Mouse (Mus musculus): ENCODE measurements around the gene Zscan2. TPM values are rescaled to one million over a fixed set of nuclear protein-coding genes. Genes with fewer than 3 reads are reported as not detected.

Gene Zscan2
- total RNA-seq, 2 experiments from 2014 or later: 0.58 to 2.7 TPM

- no peak for ATAC-seq (replicated peaks; ENCODE audit: low FRiP score, poor library complexity, severe bottlenecking)
These were observed 12.3 kb downstream of the Zscan2 start for GRCm38 (mm10) chr7:80873038-80873437.

GRCm38 (mm10) chr7:80873631-80874030 is 12.9 kb downstream of the Zscan2 start:
- no peak for ATAC-seq (replicated peaks; ENCODE audit: low FRiP score, poor library complexity, severe bottlenecking)

GRCm38 (mm10) chr7:80875727-80876126 is 15.0 kb downstream of the Zscan2 start:
- no peak for ATAC-seq (replicated peaks; ENCODE audit: low FRiP score, poor library complexity, severe bottlenecking)

DNA sequence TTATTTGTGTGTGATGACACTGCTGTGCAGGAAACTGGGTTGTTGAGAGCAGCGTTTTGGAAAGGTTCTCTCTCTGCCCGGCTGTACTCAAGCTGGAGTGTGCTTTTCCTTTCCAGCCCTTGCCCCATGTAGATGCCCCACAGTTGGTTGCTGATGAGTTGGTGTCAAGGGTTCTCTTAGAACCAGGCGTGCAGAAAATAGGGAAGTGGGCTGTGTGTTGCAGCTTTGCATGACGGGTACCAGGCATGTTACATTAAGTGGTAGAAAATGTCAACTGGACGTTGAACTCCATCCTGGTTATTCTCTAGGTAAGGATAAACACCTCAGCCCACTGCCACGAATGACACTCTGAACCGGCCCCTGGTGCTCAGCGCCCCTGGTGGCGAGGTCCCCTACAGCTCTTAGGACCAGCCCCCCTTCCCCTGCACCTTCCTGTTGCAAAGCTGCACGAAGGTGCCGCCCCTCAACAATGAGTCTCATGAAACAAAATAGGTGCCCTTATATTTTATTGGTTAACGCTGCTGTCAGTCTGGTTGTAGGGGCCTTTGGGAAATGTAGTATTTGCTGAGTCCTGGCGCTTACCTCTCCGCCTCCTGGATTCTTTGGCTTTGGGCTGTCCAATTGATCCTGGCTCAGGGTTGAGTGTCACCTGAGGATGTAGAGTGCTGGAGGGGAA is 22.2 kb downstream of the Zscan2 start:
- ATAC-seq (replicated peaks; ENCODE audit: low FRiP score, poor library complexity, severe bottlenecking): 0 out of 2 replicates have a peak, but pooled peaks have one; percentile 25

- ATAC-seq (replicated peaks; ENCODE audit: low FRiP score, poor library complexity, severe bottlenecking): no peak
These were observed 24.9 kb downstream of the Zscan2 start for GRCm38 (mm10) chr7:80885666-80886065.

DNA sequence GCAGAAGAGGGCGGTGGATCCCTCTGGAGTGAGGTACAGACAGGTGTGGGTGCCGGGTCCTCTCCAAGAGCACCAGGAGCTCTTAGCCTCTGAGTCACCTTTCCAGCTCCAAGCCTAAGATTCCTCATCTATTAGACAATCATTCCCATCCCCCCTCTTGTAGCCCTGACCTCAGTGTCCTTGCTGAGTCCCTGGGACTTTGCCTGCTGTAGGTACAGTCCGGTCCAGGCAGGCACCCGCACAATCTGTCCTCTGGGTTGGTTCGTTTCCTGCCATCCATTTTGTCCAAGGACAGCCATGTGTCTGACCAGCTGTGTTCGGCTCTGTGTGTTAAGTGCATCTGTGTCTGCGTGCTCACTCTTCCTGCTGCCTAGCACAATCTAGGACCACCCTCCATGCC is 27.9 kb downstream of the Zscan2 start:
- ATAC-seq (replicated peaks; ENCODE audit: low FRiP score, poor library complexity, severe bottlenecking): no peak

- no peak for ATAC-seq (replicated peaks; ENCODE audit: low FRiP score, poor library complexity, severe bottlenecking)
These were observed 28.3 kb downstream of the Zscan2 start for GRCm38 (mm10) chr7:80889021-80889511.

- ATAC-seq (replicated peaks; ENCODE audit: low FRiP score, poor library complexity, severe bottlenecking): no peak
These were observed 29.1 kb downstream of the Zscan2 start for GRCm38 (mm10) chr7:80889841-80890241.

DNA sequence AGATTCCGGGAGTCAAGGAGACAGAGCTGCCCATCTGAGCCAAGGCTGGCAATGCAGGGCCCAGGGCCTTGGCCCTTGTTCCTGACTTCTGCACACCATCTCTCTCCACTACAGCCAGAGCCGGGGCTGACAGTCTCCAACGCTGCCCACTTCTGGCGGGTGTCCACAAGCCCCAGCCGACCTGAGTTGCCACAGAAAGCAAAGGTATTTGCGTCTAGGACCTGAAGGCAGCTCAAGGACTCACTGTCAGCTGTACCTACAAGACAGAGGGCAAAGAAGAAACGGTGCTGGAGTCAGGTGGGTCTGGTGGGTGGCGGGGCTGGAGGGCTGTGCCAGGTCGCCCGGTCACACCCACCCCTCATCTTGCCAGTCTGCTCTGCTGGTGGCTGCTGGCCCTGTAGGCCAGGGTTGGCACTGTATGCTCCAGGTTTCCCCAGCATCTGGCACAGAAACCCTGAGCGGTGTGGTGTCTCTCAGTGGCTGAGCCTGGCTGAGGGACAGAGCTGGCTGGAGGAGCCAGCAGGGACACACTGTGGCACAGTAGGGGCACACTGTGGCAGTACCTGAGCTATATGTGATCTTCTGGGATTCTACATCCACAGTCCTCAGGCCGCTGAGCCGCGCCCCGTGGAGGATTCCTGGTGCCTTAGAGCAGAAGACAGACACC is 32.5 kb downstream of the Zscan2 start:
- ATAC-seq (replicated peaks; ENCODE audit: low FRiP score, poor library complexity, severe bottlenecking): no peak

DNA sequence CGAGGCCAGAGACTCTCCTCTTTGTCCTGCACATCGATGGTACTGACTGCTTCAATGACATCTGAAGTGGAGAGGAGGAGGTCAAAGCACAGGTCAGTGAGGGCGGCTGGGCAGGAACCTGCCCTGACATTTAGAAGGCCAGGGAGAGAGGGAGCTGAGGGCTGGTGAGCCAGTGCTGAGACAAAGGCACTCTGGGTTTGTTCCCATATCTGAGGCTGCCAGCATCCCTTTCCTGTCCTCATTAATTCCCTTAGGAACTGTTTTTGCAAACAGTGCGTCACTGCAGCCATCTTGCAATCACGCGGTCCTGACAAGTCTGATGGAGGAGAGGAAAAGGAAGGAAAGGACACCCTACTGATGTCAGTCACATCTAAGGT is 33.0 kb downstream of the Zscan2 start:
- no peak for ATAC-seq (replicated peaks; ENCODE audit: low FRiP score, poor library complexity, severe bottlenecking)

- ATAC-seq (replicated peaks; ENCODE audit: low FRiP score, poor library complexity, severe bottlenecking): no peak
These were observed 33.5 kb downstream of the Zscan2 start for GRCm38 (mm10) chr7:80894196-80894595.

- no peak for ATAC-seq (replicated peaks; ENCODE audit: low FRiP score, poor library complexity, severe bottlenecking)
These were observed 34.2 kb downstream of the Zscan2 start for GRCm38 (mm10) chr7:80894815-80895519.

DNA sequence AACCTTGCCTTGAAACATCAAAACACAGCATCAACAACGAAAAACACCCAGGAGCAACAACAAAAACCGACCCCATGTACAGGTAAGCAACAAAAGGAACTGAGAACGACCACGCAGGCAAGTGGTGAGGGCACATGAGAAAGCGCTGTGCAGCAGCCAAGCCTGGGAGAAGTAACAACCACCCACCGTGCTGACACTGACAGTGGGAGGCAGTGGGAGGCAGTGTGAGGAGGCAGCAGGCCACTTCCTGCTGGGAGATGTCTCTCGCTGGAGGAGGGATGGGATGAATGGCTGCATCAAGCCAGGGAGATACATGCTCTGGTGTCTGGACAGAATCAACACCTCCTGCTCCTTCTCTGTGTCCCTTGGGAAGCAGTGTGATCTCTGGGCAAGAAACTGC is 36.4 kb downstream of the Zscan2 start:
- ATAC-seq (replicated peaks; ENCODE audit: low FRiP score, poor library complexity, severe bottlenecking): no peak

DNA sequence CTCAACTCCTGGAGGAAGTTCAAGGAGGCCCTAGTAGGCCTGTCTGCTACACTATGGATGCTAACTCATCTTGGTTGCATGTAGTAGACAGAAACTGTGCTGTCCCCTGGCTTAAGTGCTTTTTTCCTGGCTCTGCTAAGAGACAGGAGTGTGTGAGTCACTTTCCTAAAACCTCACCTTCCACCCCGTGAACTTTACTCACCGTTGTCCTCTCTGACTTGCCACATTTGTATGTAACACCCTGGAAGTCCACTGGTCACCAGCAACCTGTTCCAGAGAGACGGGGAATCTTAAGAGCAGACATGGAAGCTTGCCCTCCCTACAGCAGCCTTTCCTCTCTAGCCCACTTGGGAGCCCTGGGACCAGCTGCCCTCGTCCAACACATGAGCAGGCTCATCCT is 37.0 kb downstream of the Zscan2 start:
- no peak for ATAC-seq (replicated peaks; ENCODE audit: low FRiP score, poor library complexity, severe bottlenecking)

DNA sequence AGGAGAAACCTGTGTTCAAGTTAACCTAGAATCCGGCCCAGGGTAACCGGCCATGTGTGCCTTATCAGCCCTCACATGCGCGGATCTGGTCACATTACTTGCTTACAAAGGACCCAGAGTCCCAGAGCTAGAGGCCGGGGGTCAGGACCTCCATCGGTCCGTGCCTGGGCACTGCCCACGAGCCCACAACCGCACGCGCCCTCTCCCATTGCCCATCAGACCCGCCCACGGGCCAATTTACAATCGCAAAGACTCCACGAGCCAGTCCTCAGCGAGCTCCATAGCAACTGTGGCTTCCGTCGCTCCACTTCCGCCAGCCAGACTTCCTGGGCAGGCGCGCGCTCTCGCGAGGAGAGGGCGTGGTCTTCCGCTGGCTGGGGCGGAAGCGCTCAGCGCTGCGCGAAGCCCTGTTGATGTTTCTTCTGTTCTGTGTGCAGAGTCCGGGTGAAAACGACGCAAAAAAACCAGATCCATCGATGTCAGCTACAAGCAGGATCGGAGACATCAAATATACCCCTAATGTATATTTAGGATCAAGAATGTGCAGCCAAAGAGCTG is 40.3 kb downstream of the Zscan2 start, which contains the start of gene Wdr73:
Wdr73 (minus strand) TSS at position 326 of the 558 bp plus-strand sequence.
- ATAC-seq (replicated peaks; ENCODE audit: low FRiP score, poor library complexity, severe bottlenecking): peak; percentile 95

DNA sequence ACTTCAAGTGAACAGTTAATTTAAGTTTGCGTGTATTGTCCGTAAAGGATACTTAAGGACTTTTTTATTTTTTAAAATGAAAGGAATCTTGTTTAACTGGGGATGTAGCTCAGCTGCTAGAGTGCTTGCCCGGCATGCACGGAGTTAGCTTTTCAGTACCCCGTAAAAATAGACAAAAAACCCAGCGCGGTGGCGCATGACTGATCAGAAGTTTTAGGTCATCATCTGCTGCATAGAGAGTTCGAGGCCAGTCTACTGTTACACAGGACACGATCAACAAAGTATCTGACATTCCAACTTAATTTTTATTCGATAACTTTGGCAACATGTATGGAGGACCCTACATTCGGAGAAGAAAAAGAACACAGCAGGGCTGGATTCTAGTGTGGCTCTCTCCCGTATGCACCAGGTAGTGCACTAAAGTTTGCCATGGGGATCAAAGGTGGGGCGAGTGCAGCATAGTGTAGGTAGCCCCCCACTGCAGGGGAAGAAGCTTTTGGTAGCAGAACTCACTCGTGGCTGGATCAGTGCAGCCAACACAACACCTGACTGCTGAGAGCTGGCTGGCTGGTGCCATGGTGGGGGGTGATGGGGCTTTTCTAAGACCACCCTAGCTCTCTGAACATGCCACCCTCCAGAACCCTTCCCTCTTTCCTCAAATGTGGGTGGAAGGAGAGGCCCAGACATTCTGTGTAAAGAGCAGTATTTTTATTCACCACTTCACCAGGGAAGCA is 41.0 kb downstream of the Zscan2 start:
- 0 out of 2 replicates have a peak, but pooled peaks have one; percentile 18 for ATAC-seq (replicated peaks; ENCODE audit: low FRiP score, poor library complexity, severe bottlenecking)

DNA sequence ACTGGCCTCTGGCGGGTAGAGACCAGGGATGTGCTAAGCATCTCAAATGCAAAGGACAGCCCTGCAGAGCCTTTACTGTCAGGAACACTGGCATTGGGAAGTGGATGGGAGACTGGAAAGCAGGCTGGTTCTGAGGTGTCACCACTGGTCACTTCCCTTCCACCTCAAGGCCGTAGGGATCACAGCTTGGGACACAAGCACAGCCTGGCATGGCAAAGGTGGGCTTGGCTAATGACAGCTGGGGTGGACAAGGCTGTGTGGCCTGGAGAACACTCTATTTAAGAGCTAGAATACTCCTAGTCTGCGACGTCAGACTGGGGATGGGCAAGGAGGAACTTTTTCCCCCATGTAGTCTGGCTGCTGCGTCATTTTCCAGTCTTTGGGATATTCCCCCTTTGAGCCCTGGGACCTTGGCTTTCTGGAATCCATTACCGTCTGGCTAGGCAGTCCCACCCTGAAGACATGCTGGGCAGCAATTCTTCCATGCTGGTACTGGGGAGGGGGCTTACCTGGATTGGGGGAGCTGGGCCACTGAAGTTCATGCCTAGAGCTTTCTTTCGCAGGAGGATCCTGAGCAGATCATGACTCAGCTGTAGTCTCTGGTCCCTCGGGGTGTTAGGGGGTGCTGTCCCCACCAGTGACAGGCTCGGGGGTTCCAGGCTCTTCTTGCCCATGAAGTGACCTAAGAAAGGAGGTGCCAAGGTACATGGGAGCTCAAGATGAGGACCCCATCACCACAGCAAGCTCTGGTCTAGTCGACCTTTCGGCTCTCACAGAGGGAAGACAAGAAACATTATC is 43.1 kb downstream of the Zscan2 start:
- no peak for ATAC-seq (replicated peaks; ENCODE audit: low FRiP score, poor library complexity, severe bottlenecking)

DNA sequence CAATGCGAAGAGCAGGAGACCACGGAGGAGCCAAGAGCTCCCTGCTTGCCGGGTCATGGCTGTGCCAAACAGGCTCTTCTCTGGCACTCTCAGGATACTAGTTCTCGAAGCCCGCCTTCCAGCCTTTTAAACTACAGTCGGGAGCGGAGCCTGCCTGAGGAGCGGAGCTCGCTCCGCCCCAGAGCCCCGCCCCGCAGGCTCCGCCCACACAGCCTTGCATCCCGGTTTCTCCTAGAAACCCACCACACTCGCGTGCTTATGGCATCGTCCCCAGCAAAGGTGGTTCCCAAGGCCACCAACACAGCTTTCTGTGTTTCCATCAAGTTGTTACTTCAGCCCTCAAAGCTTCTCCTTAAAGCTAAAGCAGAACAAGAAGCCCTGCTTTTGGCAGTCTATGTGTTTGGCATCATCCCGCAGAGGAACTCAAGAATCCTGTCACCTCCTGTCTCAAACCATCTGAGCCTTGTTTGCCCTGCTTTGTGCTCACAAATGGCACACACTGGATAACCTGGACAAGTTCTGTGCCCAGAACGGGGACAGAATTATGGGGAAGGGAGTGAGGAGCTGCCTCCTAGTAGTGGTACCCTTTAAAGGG is 44.3 kb downstream of the Zscan2 start, which contains the start of gene Nmb:
Nmb (minus strand) TSS at position 156 of the 595 bp plus-strand sequence.
- peak; percentile 45; the same call in 1 of the 2 replicates for ATAC-seq (replicated peaks; ENCODE audit: low FRiP score, poor library complexity, severe bottlenecking)
